Mouse (Mus musculus) liver, adult 2 months (tissue): Measurements from ENCODE around the gene Itpkb. TPM values are rescaled to one million over a fixed set of nuclear protein-coding genes. Genes with fewer than 3 reads are reported as not detected.

Source experiments
- DNase-seq: peaks from one replicate; pipeline ENCODE4 v3.0.0-alpha.2; 2011; ENCODE audit warnings: low read depth, low spot score; ENCODE audit errors: extremely low read depth
- H3K27ac ChIP-seq: fragments of 200-500 bp; replicated peaks from 2 replicates; pipeline ENCODE4 v1.5.1; 2012; ENCODE audit warnings: low read depth, mild to moderate bottlenecking, control low read depth, inconsistent platforms, low read length; ENCODE audit not compliant: insufficient read depth
- H3K27me3 ChIP-seq: fragments of 200-500 bp; 2 replicates; pipeline ENCODE4 v1.6.1; 2012; ENCODE audit warnings: mild to moderate bottlenecking, moderate library complexity, low read length, inconsistent platforms; ENCODE audit not compliant: control insufficient read depth, insufficient read depth
- H3K36me3 ChIP-seq: fragments of 200-500 bp; 2 replicates; pipeline ENCODE4 v1.6.1; 2012; ENCODE audit warnings: low read length, inconsistent platforms; ENCODE audit not compliant: control insufficient read depth, insufficient read depth
- H3K4me1 ChIP-seq: fragments of 200-500 bp; 2 replicates; pipeline ENCODE4 v1.6.1; 2011; ENCODE audit warnings: low read length; ENCODE audit not compliant: control insufficient read depth, insufficient read depth
- H3K4me3 ChIP-seq: fragments of 200-500 bp; 2 replicates; pipeline ENCODE4 v1.5.1; 2011; ENCODE audit warnings: low read depth, mild to moderate bottlenecking, control low read depth, low read length, moderate library complexity; ENCODE audit not compliant: insufficient read depth
- H3K79me2 ChIP-seq: fragments of 200-500 bp; 2 replicates; pipeline ENCODE4 v1.6.1; 2012; ENCODE audit warnings: inconsistent platforms, mild to moderate bottlenecking, low read length, moderate library complexity; ENCODE audit not compliant: control insufficient read depth, insufficient read depth
- H3K9ac ChIP-seq: fragments of 200-500 bp; 2 replicates; pipeline ENCODE4 v1.6.1; 2012; ENCODE audit warnings: low read depth, mild to moderate bottlenecking, control low read depth, inconsistent platforms, low read length
- CTCF ChIP-seq: fragments of 200-500 bp; IDR thresholded peaks from 2 replicates; pipeline ENCODE4 v1.5.1; 2011; ENCODE audit warnings: low read depth, low read length, control low read depth
- POLR2A ChIP-seq: fragments of 200-500 bp; IDR thresholded peaks from 2 replicates; pipeline ENCODE4 v1.6.1; 2011; ENCODE audit warnings: low read length, control low read depth; ENCODE audit not compliant: insufficient read depth; ENCODE audit errors: extremely low read depth
- WGBS: fragments of 180-500 bp; shearing (Covaris S2); methylation state at CpG from one replicate; pipeline ENCODE4 v1.1.7; 2018; 5-methylcytosine and 5-hydroxymethylcytosine counted together
- polyA plus RNA-seq: library from polyadenylated mRNA; depleted of rRNA; stranded (reverse); fragments of >200 nt; gene quantifications from 2 replicates; pipeline ENCODE4 v1.2.3, GENCODE M21; 2012
- total RNA-seq: library from RNA; depleted of rRNA; stranded (reverse); fragments of >200 nt; gene quantifications from 2 replicates; pipeline ENCODE4 v1.2.3, GENCODE M21; 2014

The Itpkb gene
- total and polyA plus RNA-seq, 2 experiments: 2.7 to 3.7 TPM

DNA sequence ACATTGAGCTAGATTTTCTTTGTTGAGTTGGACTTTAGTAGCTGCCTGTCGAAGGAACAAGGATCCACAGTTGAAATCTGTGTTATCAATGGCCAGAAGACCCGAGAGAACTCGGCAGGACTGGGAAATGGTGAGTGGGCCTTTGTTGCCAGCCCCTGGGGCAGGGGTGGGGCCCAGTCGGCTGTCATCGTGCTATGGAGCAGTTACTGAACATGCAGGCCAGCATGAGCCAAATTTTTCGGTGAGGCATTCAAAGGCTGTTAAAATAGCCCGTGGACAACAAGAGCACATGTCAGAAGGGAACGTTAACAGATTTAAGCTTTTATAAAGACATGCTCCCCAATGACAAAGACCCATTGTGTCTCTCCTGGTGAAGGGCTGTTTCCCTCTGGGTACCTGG, 52.1 kb downstream of the Itpkb start:
- no peak for DNase-seq
- Histone ChIP-seq H3K27me3 (no peaks in the 10 kb centered on the region), H3K4me3 (no peak overlapping the region), H3K9ac (no peak overlapping the region), H3K27ac (no peak overlapping the region), H3K36me3 (no peaks in the 10 kb centered on the region), H3K4me1 (peaks cover 5% of the 10 kb centered on the region), H3K79me2 (0 out of 2 replicates have a peak, but pooled peaks cover 3% of the 10 kb centered on the region)
- TF ChIP-seq CTCF (no peak), POLR2A (no peak)
- WGBS: 78% methylated on average over 8 of the region's 8 CpGs

GRCm38 (mm10) chr1:180383884-180384283, 53.6 kb downstream of the Itpkb start:
- H3K27ac ChIP-seq: no peak overlapping the region
- WGBS: 95% methylated on average over 8 of the region's 8 CpGs

DNA sequence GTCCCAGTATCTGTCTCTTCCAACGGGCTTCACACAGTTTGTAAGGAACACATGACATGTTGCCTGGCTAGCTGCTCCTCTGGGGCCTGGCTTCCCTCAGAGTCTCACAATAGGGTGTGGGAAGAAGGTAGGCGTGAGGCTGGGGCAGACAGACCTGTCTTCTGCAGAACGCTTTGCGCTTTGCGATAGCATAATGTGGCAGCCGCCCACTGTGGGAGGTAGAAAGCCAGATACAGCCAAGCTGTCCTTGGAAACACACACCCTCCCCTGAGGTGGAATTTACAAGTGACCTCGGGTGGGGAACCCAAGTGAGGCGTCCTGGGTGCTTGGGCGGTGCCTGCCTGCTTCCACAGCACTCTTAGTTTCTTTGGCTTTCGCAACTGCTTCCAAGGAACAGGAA, 54.2 kb downstream of the Itpkb start:
- 0 out of 2 replicates have a peak, but pooled peaks cover 2% of the 10 kb centered on the region for H3K79me2 ChIP-seq
- 79% methylated on average over 10 of the region's 10 CpGs for WGBS
- H3K27ac ChIP-seq: no peak overlapping the region
- no peaks in the 10 kb centered on the region for H3K27me3 ChIP-seq
- H3K9ac ChIP-seq: no peak overlapping the region
- H3K4me1 ChIP-seq: peaks cover 5% of the 10 kb centered on the region
- H3K36me3 ChIP-seq: no peaks in the 10 kb centered on the region
- H3K4me3 ChIP-seq: no peak overlapping the region
- TF ChIP-seq CTCF: no peak
- TF ChIP-seq POLR2A: no peak
- no peak for DNase-seq

More at GRCm38 (mm10) chr1:180383884-180384283, 53.6 kb downstream of the Itpkb start:
- Histone ChIP-seq H3K9ac (no peak overlapping the region), H3K27me3 (no peaks in the 10 kb centered on the region), H3K36me3 (no peaks in the 10 kb centered on the region), H3K4me3 (no peak overlapping the region), H3K4me1 (peaks cover 5% of the 10 kb centered on the region), H3K79me2 (0 out of 2 replicates have a peak, but pooled peaks cover 3% of the 10 kb centered on the region)
- TF ChIP-seq POLR2A: no peak
- TF ChIP-seq CTCF: no peak
- DNase-seq: no peak

DNA sequence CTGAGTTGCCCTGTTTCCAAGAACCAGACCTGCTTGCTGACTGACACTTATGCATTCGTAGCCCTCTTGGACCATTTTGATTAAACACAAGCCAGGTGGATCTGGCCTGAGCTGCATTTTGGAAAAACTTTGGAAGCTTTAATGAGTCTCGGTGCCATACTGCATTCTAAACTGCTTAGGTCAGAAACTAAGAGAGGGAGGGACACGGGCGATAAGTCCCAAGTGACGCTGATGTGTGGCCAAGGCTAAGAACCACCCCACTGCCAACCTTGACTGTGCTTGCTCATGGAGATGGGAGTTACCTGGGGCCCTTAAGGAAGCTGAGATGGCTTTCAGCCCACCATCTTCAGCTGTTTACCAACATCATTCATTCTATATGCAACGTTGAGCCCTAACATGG, 55.0 kb downstream of the Itpkb start:
- no peaks in the 10 kb centered on the region for H3K79me2 ChIP-seq
- DNase-seq: no peak

DNA sequence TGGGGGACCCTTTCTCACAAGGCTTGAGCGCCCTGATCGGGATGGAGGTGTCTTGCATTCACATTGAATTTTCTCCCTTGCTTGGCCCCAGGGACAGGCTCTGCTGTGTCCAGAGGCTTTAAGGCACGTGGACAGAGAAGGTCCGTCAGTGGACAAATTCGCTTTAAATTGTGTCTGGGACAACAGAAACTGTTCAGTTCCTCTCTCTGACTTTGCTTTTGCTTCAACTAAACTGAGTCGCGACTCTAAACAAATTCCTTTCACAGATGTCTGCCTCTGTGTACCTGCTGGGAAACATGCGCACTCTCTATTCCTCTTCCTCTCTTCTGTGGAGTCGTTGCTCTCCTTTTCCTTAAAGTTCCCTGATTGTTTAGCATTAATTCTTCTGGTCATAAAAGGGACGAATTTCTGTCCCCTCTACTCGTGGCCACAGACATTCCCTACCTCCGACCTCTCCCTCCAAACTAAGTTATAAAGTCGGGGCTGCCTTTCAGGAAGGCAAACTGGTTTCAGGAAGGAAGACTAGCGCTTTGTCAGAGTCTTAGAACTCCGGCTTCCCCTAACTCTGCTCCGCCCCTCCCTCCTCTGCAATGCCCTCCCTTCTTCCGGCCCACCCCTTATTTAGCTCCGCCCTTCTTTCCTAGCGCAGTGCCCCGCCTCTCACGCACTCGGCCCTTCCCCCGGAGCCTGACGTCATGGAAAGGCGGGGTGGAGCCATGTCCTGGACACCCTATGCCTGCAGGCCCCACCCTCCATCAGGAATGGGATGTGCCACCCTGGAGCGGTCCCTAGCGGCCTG, 56.9 kb downstream of the Itpkb start:
- peak; percentile 93 for DNase-seq
- H3K4me3 ChIP-seq: peak overlapping the region; percentile 48
- no peaks in the 10 kb centered on the region for H3K79me2 ChIP-seq
- 3% methylated on average over 27 of the region's 27 CpGs for WGBS
- H3K27me3 ChIP-seq: no peaks in the 10 kb centered on the region
- no peaks in the 10 kb centered on the region for H3K36me3 ChIP-seq
- peaks cover 11% of the 10 kb centered on the region for H3K4me1 ChIP-seq
- H3K27ac ChIP-seq: peak overlapping the region; percentile 80
- H3K9ac ChIP-seq: peak overlapping the region; percentile 67
- TF ChIP-seq POLR2A (peak; percentile 70; the same call in 1 of the 2 replicates), CTCF (peak; percentile 89)

More for the DNA sequence above, 55.0 kb downstream of the Itpkb start:
- no peak overlapping the region for H3K27ac ChIP-seq
- no peaks in the 10 kb centered on the region for H3K36me3 ChIP-seq
- H3K27me3 ChIP-seq: no peaks in the 10 kb centered on the region
- H3K9ac ChIP-seq: no peak overlapping the region
- H3K4me1 ChIP-seq: peaks cover 7% of the 10 kb centered on the region
- no peak overlapping the region for H3K4me3 ChIP-seq
- TF ChIP-seq CTCF: no peak
- no peak for TF ChIP-seq POLR2A
- WGBS: 85% methylated on average over 6 of the region's 6 CpGs

DNA sequence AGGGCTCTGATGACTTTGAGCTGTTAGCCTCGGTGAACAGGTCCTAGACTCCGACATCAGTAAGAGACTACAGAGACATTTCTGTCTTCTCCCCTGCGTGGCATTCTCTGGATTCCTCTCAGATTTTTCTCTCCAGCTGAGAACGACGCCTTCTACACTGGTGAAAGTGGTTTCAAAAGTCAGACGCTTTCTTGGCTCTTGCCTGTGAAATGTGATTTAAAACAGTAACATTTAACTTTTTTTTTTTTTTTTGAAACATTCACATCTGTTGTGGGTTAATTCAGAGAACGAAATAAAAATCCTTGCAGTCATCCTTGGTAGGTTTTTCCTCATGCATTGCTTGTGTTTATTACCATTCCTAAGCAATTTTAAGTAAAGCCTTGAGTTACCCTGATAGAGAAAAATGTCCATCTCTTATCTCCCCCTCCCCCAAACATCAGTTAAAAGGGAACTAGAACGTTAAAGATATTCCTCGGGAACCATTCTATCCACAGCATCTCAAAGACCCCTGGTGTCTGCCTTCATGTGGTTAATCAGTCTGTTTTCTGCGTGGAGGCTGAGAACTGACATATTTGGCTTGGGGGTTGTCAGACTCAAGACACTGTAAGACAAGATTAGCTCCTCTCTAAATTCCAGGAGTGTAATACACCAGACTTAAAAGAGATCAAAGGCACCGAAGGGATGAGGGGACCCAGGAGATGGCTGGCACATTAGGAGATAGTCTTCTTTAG, 57.6 kb downstream of the Itpkb start:
- TF ChIP-seq CTCF: no peak
- TF ChIP-seq POLR2A: no peak
- Histone ChIP-seq H3K27me3 (no peaks in the 10 kb centered on the region), H3K79me2 (no peaks in the 10 kb centered on the region), H3K4me3 (no peak overlapping the region), H3K27ac (no peak overlapping the region), H3K36me3 (no peaks in the 10 kb centered on the region), H3K9ac (no peak overlapping the region), H3K4me1 (peaks cover 13% of the 10 kb centered on the region)
- WGBS: 20% methylated on average over 11 of the region's 11 CpGs
- DNase-seq: no peak
